Mouse (Mus musculus) testis, adult 2 months (tissue): ENCODE measurements around the gene Prex1.

Experiments
- CTCF ChIP-seq: fragments of 200-500 bp; IDR thresholded peaks from 2 replicates; pipeline ENCODE4 v1.5.1; 2012; ENCODE audit warnings: low read depth, mild to moderate bottlenecking, inconsistent platforms, low read length, moderate library complexity; ENCODE audit not compliant: control insufficient read depth, insufficient read depth, insufficient replicate concordance
- POLR2A ChIP-seq: fragments of 200-500 bp; IDR thresholded peaks from 2 replicates; pipeline ENCODE4 v1.6.1; 2012; ENCODE audit warnings: low read depth, mild to moderate bottlenecking, inconsistent platforms, low read length, moderate library complexity; ENCODE audit not compliant: control insufficient read depth

- TF ChIP-seq POLR2A (no peak), CTCF (no peak)
These were observed 50.2 kb downstream of the Prex1 start for GRCm38 (mm10) chr2:166663250-166663961.
